Mouse (Mus musculus) thymus, postnatal 0 days (tissue): ENCODE measurements around the gene Zfp994. TPM values are rescaled to one million over a fixed set of nuclear protein-coding genes. Genes with fewer than 3 reads are reported as not detected.
"Not testable (repeated sequence)": the region's sequence is repeated elsewhere in the genome, so short reads cannot be mapped to it uniquely, and the experiment has no call there.

Experiments
- DNase-seq: peaks from one replicate; pipeline ENCODE4 v3.0.0-alpha.2; 2015; ENCODE audit warnings: low spot score
- polyA plus RNA-seq: library from polyadenylated mRNA; unstranded; fragments of >200 nt; fragmentation: Nextera tagmentation; extraction: Ambion mirVana; gene quantifications from 2 replicates; pipeline ENCODE4 v1.2.1, GENCODE M21; 2015

Gene Zfp994
- 4.0 and 4.3 TPM in 2 replicates for polyA plus RNA-seq

GRCm38 (mm10) chr17:22225422-22226012 is at the start of gene Zfp994:
Gene Zfp994, minus strand, starts transcription at chr17:22225616.
- DNase-seq: peak; percentile 95

- peak; percentile 5 for DNase-seq
Observed at GRCm38 (mm10) chr17:22230701-22231100, 5.3 kb upstream of the Zfp994 start.

DNA sequence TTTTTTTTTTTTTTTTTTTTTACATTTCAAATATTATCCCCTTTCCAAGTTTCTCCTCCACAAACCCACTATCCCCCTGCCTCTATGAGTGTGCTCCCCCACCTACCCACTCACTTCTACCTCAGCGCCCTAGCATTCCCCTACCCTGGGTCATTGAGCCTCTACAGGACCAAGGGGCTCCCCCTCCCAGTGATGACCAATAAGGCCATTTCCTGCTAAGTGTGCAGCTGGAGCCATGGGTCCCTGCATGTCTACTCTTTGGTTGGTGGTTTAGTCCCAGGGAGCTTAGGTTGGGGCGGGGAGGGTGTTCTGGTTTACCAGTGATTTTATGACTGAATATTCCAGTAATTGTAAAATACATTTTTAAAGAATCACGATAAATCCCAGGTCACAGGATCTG is 401 bp downstream of the Zfp994 start:
- DNase-seq: not testable (repeated sequence)

- DNase-seq: peak; percentile 31
Observed at GRCm38 (mm10) chr17:22165722-22166294, 59.6 kb downstream of the Zfp994 start, which contains the start of gene Zfp947. Gene Zfp947, minus strand, starts transcription at chr17:22166190.

DNA sequence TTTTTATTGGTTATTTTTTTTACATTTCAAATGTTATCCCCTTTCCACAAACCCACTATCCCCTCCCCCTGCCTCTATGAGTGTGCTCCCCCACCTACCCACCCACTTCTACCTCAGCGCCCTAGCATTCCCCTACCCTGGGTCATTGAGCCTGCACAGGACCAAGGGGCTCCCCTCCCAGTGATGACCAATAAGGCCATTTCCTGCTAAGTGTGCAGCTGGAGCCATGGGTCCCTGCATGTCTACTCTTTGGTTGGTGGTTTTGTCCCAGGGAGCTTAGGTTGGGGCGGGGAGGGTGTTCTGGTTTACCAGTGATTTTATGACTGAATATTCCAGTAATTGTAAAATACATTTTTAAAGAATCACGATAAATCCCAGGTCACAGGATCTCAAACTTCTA is 60.1 kb downstream of the Zfp994 start:
- DNase-seq: not testable (repeated sequence)

DNA sequence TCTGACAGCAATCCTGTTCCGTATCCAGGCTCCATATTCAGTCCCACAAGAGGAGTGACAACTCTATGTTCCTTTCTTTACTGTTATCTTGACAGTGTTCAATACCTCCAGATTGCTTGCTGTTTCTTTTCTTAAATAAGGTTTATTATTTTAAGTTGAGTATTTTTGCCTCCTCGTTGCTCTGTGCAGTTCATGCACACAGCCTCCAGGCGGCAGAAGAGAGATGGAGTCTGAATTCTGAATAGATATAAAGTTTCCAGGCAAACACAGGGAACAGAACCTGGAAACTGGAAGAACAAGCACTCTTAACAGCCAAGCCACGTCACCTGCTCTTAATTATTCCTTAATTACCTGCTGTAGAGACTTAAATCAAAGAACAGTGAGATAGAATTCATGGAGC is 71.5 kb downstream of the Zfp994 start:
- not testable (repeated sequence) for DNase-seq

Other genes with a start within 250 kb of the Zfp994 start
- 1.9 and 2.2 TPM in 2 replicates for gene Zfp947, start 59.4 kb downstream of the Zfp994 start, polyA plus RNA-seq
- gene CT030661.1, start 89.2 kb upstream of the Zfp994 start, polyA plus RNA-seq: 12.4 and 13.6 TPM in 2 replicates
- gene Zfp944, start 135.8 kb upstream of the Zfp994 start, polyA plus RNA-seq: 15.6 and 17.3 TPM in 2 replicates
- 13.7 and 14.7 TPM in 2 replicates for gene Zfp758, start 135.8 kb upstream of the Zfp994 start, polyA plus RNA-seq
- gene Zfp946, start 198.6 kb upstream of the Zfp994 start, polyA plus RNA-seq: 5.1 TPM in 2 replicates